Mouse (Mus musculus) embryo, embryonic 11.5 days (tissue): Measurements from ENCODE around the gene Gm7356.
"Not testable (repeated sequence)": the region's sequence is repeated elsewhere in the genome, so short reads cannot be mapped to it uniquely, and the experiment has no call there.

Source experiments
- DNase-seq: peaks from one replicate; pipeline ENCODE4 v3.0.0-alpha.2; 2012; ENCODE audit warnings: low read depth, low spot score

Gm7356 gene

GRCm38 (mm10) chr17:14003604-14004003 lies at the start of gene Gm7356:
Gene Gm7356, minus strand, starts transcription at chr17:14003704.
- DNase-seq: not testable (repeated sequence)

- DNase-seq: not testable (repeated sequence)
Measured at GRCm38 (mm10) chr17:14041880-14042279, 38.4 kb upstream of the Gm7356 start.

- not testable (repeated sequence) for DNase-seq
Measured at GRCm38 (mm10) chr17:14037012-14037411, 33.5 kb upstream of the Gm7356 start.

GRCm38 (mm10) chr17:14036113-14036512 lies 32.6 kb upstream of the Gm7356 start:
- not testable (repeated sequence) for DNase-seq

GRCm38 (mm10) chr17:13993425-13993824 lies 10.1 kb downstream of the Gm7356 start:
- DNase-seq: not testable (repeated sequence)

- no peak for DNase-seq
Measured at GRCm38 (mm10) chr17:13987690-13988089, 15.8 kb downstream of the Gm7356 start.

- not testable (repeated sequence) for DNase-seq
Measured at GRCm38 (mm10) chr17:13970796-13971195, 32.7 kb downstream of the Gm7356 start.

GRCm38 (mm10) chr17:13969917-13970316 lies 33.6 kb downstream of the Gm7356 start:
- not testable (repeated sequence) for DNase-seq

GRCm38 (mm10) chr17:13965048-13965447 lies 38.5 kb downstream of the Gm7356 start:
- not testable (repeated sequence) for DNase-seq

GRCm38 (mm10) chr17:13962245-13962644 lies 41.3 kb downstream of the Gm7356 start:
- not testable (repeated sequence) for DNase-seq

GRCm38 (mm10) chr17:13958129-13958528 lies 45.4 kb downstream of the Gm7356 start:
- not testable (repeated sequence) for DNase-seq

GRCm38 (mm10) chr17:13951570-13951969 lies 51.9 kb downstream of the Gm7356 start:
- DNase-seq: not testable (repeated sequence)
